Mouse (Mus musculus) MEL (cell line): ENCODE data around the gene Sdha. TPM values are rescaled to one million over a fixed set of nuclear protein-coding genes. Genes with fewer than 3 reads are reported as not detected.

Source experiments
- DNase-seq: peaks from one replicate; pipeline ENCODE4 v3.0.0; 2011; ENCODE audit warnings: low read depth, low spot score
- H3K27ac ChIP-seq: 2 replicates; pipeline ENCODE4 v1.5.1; 2012; ENCODE audit warnings: low read depth, mild to moderate bottlenecking, control low read depth, low read length, moderate library complexity; ENCODE audit not compliant: control insufficient read depth
- H3K27me3 ChIP-seq, 2 experiments: fragments of 150-350 bp in 1 of 2; sonication (generic) in 1 of 2; 2 replicates each; pipeline ENCODE4 v1.6.1; 2012; ENCODE audit warnings: low read length in 2 of 2, mild to moderate bottlenecking in 2 of 2, improper control_type of control experiment in 1 of 2, moderate library complexity in 1 of 2; ENCODE audit not compliant: insufficient read depth in 2 of 2, control insufficient read depth in 1 of 2
- H3K36me3 ChIP-seq, 2 experiments: 2 replicates each; pipeline ENCODE4 v1.6.1; 2012 to 2014; ENCODE audit warnings: low read length in 2 of 2, improper control_type of control experiment in 1 of 2, inconsistent platforms in 1 of 2, mild to moderate bottlenecking in 1 of 2; ENCODE audit not compliant: insufficient read depth in 2 of 2, control insufficient read depth in 1 of 2
- H3K4me1 ChIP-seq, 2 experiments: fragments of 150-350 bp in 1 of 2; sonication (generic) in 1 of 2; 2 replicates each; pipeline ENCODE4 v1.6.1; 2012; ENCODE audit warnings: low read length in 2 of 2, improper control_type of control experiment in 1 of 2, mild to moderate bottlenecking in 1 of 2; ENCODE audit not compliant: insufficient read depth in 2 of 2, control insufficient read depth in 1 of 2
- H3K4me3 ChIP-seq, 2 experiments: fragments of 150-350 bp in 1 of 2; sonication (generic) in 1 of 2; 2 replicates each; pipeline ENCODE4 v1.5.1; 2012; ENCODE audit warnings: low read depth in 2 of 2, low read length in 2 of 2, mild to moderate bottlenecking in 2 of 2, moderate library complexity in 2 of 2, control low read depth in 1 of 2, improper control_type of control experiment in 1 of 2; ENCODE audit not compliant: control insufficient read depth in 1 of 2, insufficient read depth in 1 of 2
- H3K79me2 ChIP-seq: 2 replicates; pipeline ENCODE4 v1.6.1; 2012; ENCODE audit warnings: mild to moderate bottlenecking, low read length, moderate library complexity; ENCODE audit not compliant: control insufficient read depth, poor library complexity, insufficient read depth
- H3K9ac ChIP-seq: 2 replicates; pipeline ENCODE4 v1.6.1; 2012; ENCODE audit warnings: low read depth, mild to moderate bottlenecking, control low read depth, low read length, moderate library complexity; ENCODE audit not compliant: control insufficient read depth, poor library complexity, severe bottlenecking
- H3K9me3 ChIP-seq: fragments of 150-350 bp; sonication (generic); replicated peaks from 2 replicates; pipeline ENCODE4 v1.6.1; 2012; ENCODE audit warnings: mild to moderate bottlenecking, low read length, improper control_type of control experiment, moderate library complexity; ENCODE audit not compliant: insufficient read depth
- BHLHE40 ChIP-seq: IDR thresholded peaks from 2 replicates; pipeline ENCODE4 v1.6.1; 2012; ENCODE audit warnings: low read depth, mild to moderate bottlenecking, inconsistent platforms, low read length, improper control_type of control experiment, borderline replicate concordance
- CHD1 ChIP-seq: IDR thresholded peaks from 2 replicates; pipeline ENCODE4 v1.6.1; 2012; ENCODE audit warnings: low read depth, mild to moderate bottlenecking, inconsistent platforms, low read length, improper control_type of control experiment
- CHD2 ChIP-seq: IDR thresholded peaks from 2 replicates; pipeline ENCODE4 v1.6.1; 2011; ENCODE audit warnings: low read length, improper control_type of control experiment
- CTCF ChIP-seq, 3 experiments: IDR thresholded peaks in 2 of 3; conservative IDR thresholded peaks in 1 of 3; 2 replicates each; pipeline ENCODE4 v1.5.1; 2011 to 2012; ENCODE audit warnings: low read length in 3 of 3, low read depth in 2 of 3, mild to moderate bottlenecking in 2 of 3, improper control_type of control experiment in 1 of 3, inconsistent platforms in 1 of 3, mixed read lengths in 1 of 3, moderate library complexity in 1 of 3; ENCODE audit not compliant: control insufficient read depth in 1 of 3, insufficient read depth in 1 of 3, poor library complexity in 1 of 3, severe bottlenecking in 1 of 3
- E2F4 ChIP-seq: IDR thresholded peaks from 2 replicates; pipeline ENCODE4 v1.6.1; 2011; ENCODE audit warnings: low read depth, low read length, improper control_type of control experiment, borderline replicate concordance
- ELF1 ChIP-seq: IDR thresholded peaks from 2 replicates; pipeline ENCODE4 v1.6.1; 2014; ENCODE audit warnings: low read depth, mild to moderate bottlenecking, inconsistent platforms, low read length, improper control_type of control experiment, moderate library complexity
- ETS1 ChIP-seq: IDR thresholded peaks from 2 replicates; pipeline ENCODE4 v1.6.1; 2012; ENCODE audit warnings: low read depth, mild to moderate bottlenecking, inconsistent platforms, low read length, improper control_type of control experiment, moderate library complexity
- GATA1 ChIP-seq: IDR thresholded peaks from 2 replicates; pipeline ENCODE4 v1.6.1; 2011; ENCODE audit warnings: low read depth, low read length, improper control_type of control experiment
- HCFC1 ChIP-seq: IDR thresholded peaks from 2 replicates; pipeline ENCODE4 v1.6.1; 2012; ENCODE audit warnings: low read depth, mild to moderate bottlenecking, inconsistent platforms, low read length, improper control_type of control experiment, moderate library complexity
- JUND ChIP-seq: IDR thresholded peaks from 2 replicates; pipeline ENCODE4 v1.6.1; 2011; ENCODE audit warnings: low read depth, mild to moderate bottlenecking, improper control_type of control experiment, low read length
- KAT2A ChIP-seq: conservative IDR thresholded peaks from 2 replicates; pipeline ENCODE4 v1.6.1; 2012; ENCODE audit warnings: low read depth, low read length, improper control_type of control experiment, inconsistent platforms
- MAZ ChIP-seq: IDR thresholded peaks from 2 replicates; pipeline ENCODE4 v1.6.1; 2012; ENCODE audit warnings: low read depth, mild to moderate bottlenecking, inconsistent platforms, low read length, improper control_type of control experiment
- MXI1 ChIP-seq: IDR thresholded peaks from 2 replicates; pipeline ENCODE4 v1.6.1; 2011; ENCODE audit warnings: mild to moderate bottlenecking, low read depth, low read length, improper control_type of control experiment
- MYC ChIP-seq: IDR thresholded peaks from 2 replicates; pipeline ENCODE4 v1.6.1; 2011; ENCODE audit warnings: low read depth, mild to moderate bottlenecking, low read length, improper control_type of control experiment, moderate library complexity
- RAD21 ChIP-seq: IDR thresholded peaks from 2 replicates; pipeline ENCODE4 v1.6.1; 2011; ENCODE audit warnings: mild to moderate bottlenecking, low read depth, low read length, improper control_type of control experiment
- RCOR1 ChIP-seq: IDR thresholded peaks from 2 replicates; pipeline ENCODE4 v1.6.1; 2012; ENCODE audit warnings: low read depth, mild to moderate bottlenecking, inconsistent platforms, low read length, improper control_type of control experiment
- SMC3 ChIP-seq: IDR thresholded peaks from 2 replicates; pipeline ENCODE4 v1.6.1; 2011; ENCODE audit warnings: low read depth, low read length, improper control_type of control experiment
- TAL1 ChIP-seq: IDR thresholded peaks from 2 replicates; pipeline ENCODE4 v1.6.1; 2012; ENCODE audit warnings: mild to moderate bottlenecking, inconsistent platforms, low read length, moderate library complexity, mixed read lengths
- UBTF ChIP-seq: IDR thresholded peaks from 2 replicates; pipeline ENCODE4 v1.6.1; 2012; ENCODE audit warnings: low read depth, mild to moderate bottlenecking, inconsistent platforms, low read length, improper control_type of control experiment, moderate library complexity, borderline replicate concordance; ENCODE audit not compliant: insufficient read depth
- ZC3H11A ChIP-seq: IDR thresholded peaks from 2 replicates; pipeline ENCODE4 v1.6.1; 2012; ENCODE audit warnings: low read depth, mild to moderate bottlenecking, inconsistent platforms, low read length, improper control_type of control experiment
- ZKSCAN1 ChIP-seq: IDR thresholded peaks from 2 replicates; pipeline ENCODE4 v1.6.1; 2012; ENCODE audit warnings: low read depth, mild to moderate bottlenecking, inconsistent platforms, low read length, improper control_type of control experiment, moderate library complexity
- ZNF384 ChIP-seq: IDR thresholded peaks from 2 replicates; pipeline ENCODE4 v1.6.1; 2012; ENCODE audit warnings: low read depth, mild to moderate bottlenecking, inconsistent platforms, low read length, improper control_type of control experiment
- polyA plus RNA-seq, 2 experiments: library from polyadenylated mRNA; stranded (reverse) in 1 of 2; unstranded in 1 of 2; fragments of >175 nt in 1 of 2; fragments of >200 nt in 1 of 2; gene quantifications; 2 replicates each; pipeline versions ENCODE4 v1.2.1 to v1.2.4; 2012; ENCODE audit warnings: low replicate concordance in 2 of 2, low read depth in 1 of 2; ENCODE audit not compliant: insufficient read length in 2 of 2, insufficient read depth in 1 of 2, missing spikeins in 1 of 2
- total RNA-seq: library from RNA; depleted of rRNA; stranded (reverse); fragments of 300-350 nt; gene quantifications from 2 replicates; pipeline ENCODE4 v1.2.3, GENCODE M21; 2012

The Sdha gene
- total and polyA plus RNA-seq, 3 experiments = 68.6 to 214 (median 145) TPM

- Histone ChIP-seq H3K27ac (no peak overlapping the region), H3K79me2 (0 out of 2 replicates have a peak, but pooled peaks cover 2% of the 10 kb centered on the region), H3K9ac (no peak overlapping the region), H3K9me3 (no peaks in the 10 kb centered on the region), H3K27me3 (no peaks in the 10 kb centered on the region), H3K4me1 (no peaks in the 10 kb centered on the region), H3K4me3 (no peak overlapping the region), H3K36me3 (peaks cover 0 to 45% of the 10 kb centered on the region in 2 experiments; a peak in 3 of 4 replicates)
- DNase-seq = peak; percentile 72
- TF ChIP-seq MAZ (no peak), JUND (no peak), TAL1 (no peak), HCFC1 (no peak), RAD21 (peak; percentile 67), ZC3H11A (peak; percentile 26; the same call in 1 of the 2 replicates), CHD1 (no peak), ZKSCAN1 (no peak), SMC3 (peak; percentile 65), CTCF (IDR thresholded peaks at IDR 0.05 in 2 of 3, conservative IDR thresholded peaks at IDR 0.05 in 1 of 3; ENCODE audit: control insufficient read depth in 1 of 3, insufficient read depth in 1 of 3, low read depth in 2 of 3, low read length in 3 of 3, poor library complexity in 1 of 3, severe bottlenecking in 1 of 3) (peak; percentile 52 to 80 (median 76)), BHLHE40 (no peak), ETS1 (no peak)
Measured at GRCm38 (mm10) chr13:74341036-74341435, 9.0 kb downstream of the Sdha start.

GRCm38 (mm10) chr13:74329321-74329720 lies 20.8 kb downstream of the Sdha start:
- Histone ChIP-seq H3K27me3 (no peaks in the 10 kb centered on the region), H3K4me1 (no peaks in the 10 kb centered on the region), H3K9ac (no peak overlapping the region), H3K27ac (no peak overlapping the region), H3K4me3 (no peak overlapping the region), H3K9me3 (no peaks in the 10 kb centered on the region), H3K79me2 (no peaks in the 10 kb centered on the region), H3K36me3 (peaks cover 0 to 34% of the 10 kb centered on the region in 2 experiments; a peak in 2 of 4 replicates)
- no peak for DNase-seq
- TF ChIP-seq MXI1 (no peak), CHD2 (no peak), MAZ (no peak), RCOR1 (no peak), ELF1 (no peak), E2F4 (no peak), CHD1 (no peak), GATA1 (no peak), UBTF (no peak), MYC (no peak), ZNF384 (no peak), KAT2A (no peak)
